8 mouse cellular contexts compared by ENCODE assay signal in genomic region chr6:86733183-86733876, GRCm38 (mm10). TPM values are rescaled to one million over a fixed set of nuclear protein-coding genes. Genes with fewer than 3 reads are reported as not detected.
DNase-seq lines count a peak whose midpoint lies in the region; ATAC-seq lines count a peak whose summit lies in the region.

Gene Gmcl1 (minus strand): TSS chr6:86733383.

- H3K36me3 ChIP-seq in hindbrain, embryonic 11.5 days (ENCODE audit: control insufficient read depth, insufficient read depth, low read length) = no peaks in the 10 kb centered on the region

- no peaks in the 10 kb centered on the region for H3K9me3 ChIP-seq in hindbrain, embryonic 11.5 days (ENCODE audit: control insufficient read depth, low read length)

- H3K4me2 ChIP-seq in hindbrain, embryonic 11.5 days (replicated peaks; ENCODE audit: low read depth, low read length) = peak within 1 kb of the TSS; percentile 88

- peak; percentile 94 for ATAC-seq in hindbrain, embryonic 11.5 days (ENCODE audit: low FRiP score)

- peak within 1 kb of the TSS; percentile 87 for H3K27ac ChIP-seq in hindbrain, embryonic 11.5 days (ENCODE audit: low read depth, low read length)

- 1% methylated on average over 54 of the region's 59 CpGs for WGBS in hindbrain, embryonic 11.5 days

- peak within 1 kb of the TSS; percentile 89 for H3K9ac ChIP-seq in hindbrain, embryonic 11.5 days (ENCODE audit: low read depth, low read length)

- H3K4me3 ChIP-seq in hindbrain, embryonic 11.5 days (ENCODE audit: low read depth, low read length) = peak within 1 kb of the TSS; percentile 90

- peak; percentile 99 for DNase-seq in Muller cell, postnatal 12 days (ENCODE audit: inconsistent ontology term)
- DNase-seq in cerebellum, adult 9-11 months = peak; percentile 95
- peak; percentile 71 to 95 for DNase-seq in frontal cortex, adult 2 months (ENCODE audit: extremely low spot score in 1 of 2, low spot score in 1 of 2)
- DNase-seq in hindbrain, embryonic 11.5 days (ENCODE audit: low spot score) = peak; percentile 99
- DNase-seq in layer of hippocampus, postnatal 10 days (ENCODE audit: low spot score in 2 of 2) = peak; percentile 91 to 95
- peak; percentile 96 for DNase-seq in lung, postnatal 10 days
- DNase-seq in ovary, postnatal 36 days (ENCODE audit: low spot score) = peak; percentile 95
- peak; percentile 97 for DNase-seq in thymus, postnatal 25 days

- H3K27me3 ChIP-seq in hindbrain, embryonic 11.5 days (ENCODE audit: control insufficient read depth, insufficient read depth, low read length) = no peaks in the 10 kb centered on the region

- H3K4me1 ChIP-seq in hindbrain, embryonic 11.5 days (replicated peaks; ENCODE audit: control insufficient read depth, insufficient read depth, low read length) = no peaks in the 10 kb centered on the region

RNA-seq across cellular contexts. Expression of gene Gmcl1, which starts in this region (rescaled TPM):
- 28.1 and 28.7 TPM in 2 replicates for polyA plus RNA-seq in frontal cortex, adult 2 months (2012; rRNA removed)
- 51.5 and 54.1 TPM in 2 replicates for polyA plus RNA-seq in hindbrain, embryonic 11.5 days (2014; fragmentation: Nextera tagmentation; extraction: Ambion mirVana)
- total RNA-seq in layer of hippocampus, postnatal 10 days (2021) = 10 to 100 TPM; 37.9 to 40.2 TPM

Comparison
In these comparisons a context has a peak if more than half of its experiments do, and no peak if none do; other contexts are left out.
1. Peak in every context shown above with its lines: DNase-seq, ATAC-seq, H3K4me3 ChIP-seq and H3K27ac ChIP-seq.